Comparison of ENCODE assay signal across 14 mouse cellular contexts in the genomic region with DNA sequence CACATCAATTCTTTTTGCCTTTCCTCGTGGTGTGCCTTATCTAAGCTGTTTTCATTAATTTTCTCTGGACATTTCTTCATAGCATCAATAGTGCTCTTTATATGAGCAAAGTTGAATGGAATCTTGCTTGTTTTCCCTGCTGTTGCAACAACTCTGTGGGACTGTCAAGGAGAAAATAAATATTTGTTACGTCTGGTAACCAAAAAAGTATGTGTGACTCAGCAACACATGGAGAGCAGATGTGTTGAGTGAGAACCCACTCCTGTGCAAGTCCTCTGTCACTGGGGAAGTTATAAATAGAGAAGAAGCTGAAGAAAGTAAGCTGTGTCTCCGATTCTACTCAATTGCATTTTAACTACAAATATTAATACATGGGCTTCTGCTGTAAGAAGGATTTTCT.
DNase-seq lines count a peak whose midpoint lies in the region; ATAC-seq and TF ChIP-seq lines count a peak whose summit lies in the region.
"Had no signal": no experiment of that assay in that cellular context is flagged by ENCODE, and none has a peak within 500 bp of the region (broad histone marks: within the 10 kb centered on the region; RNA-seq: fewer than 3 reads in every experiment).

No protein-coding gene starts in this region.

- H3K9ac ChIP-seq in hindbrain, embryonic 14.5 days, result no peak overlapping the region
- H3K9ac ChIP-seq in kidney, embryonic 16.5 days (replicated peaks; ENCODE audit: low read length), result no peak overlapping the region
- H3K9ac ChIP-seq: embryonic facial prominence, embryonic 15.5 days; liver, postnatal 0 days; midbrain, embryonic 15.5 days had no signal

- TF ChIP-seq POLR2A in embryonic fibroblast, embryonic 13.5 days (IDR thresholded peaks at IDR 0.05; ENCODE audit: low read depth, low read length), result no peak

- intact Hi-C loops in left cerebral cortex, postnatal 14 days (cut with DNase I), result no loop called here
- intact Hi-C loops in left cerebral cortex, postnatal 10 days (cut with DNase I), result no loop called here

- no peak for TF ChIP-seq CTCF in embryonic fibroblast, embryonic 13.5 days (IDR thresholded peaks at IDR 0.05; ENCODE audit: borderline replicate concordance, insufficient read depth, low read length)

- WGBS in hindbrain, embryonic 14.5 days, result 81% methylated on average over 3 of the region's 3 CpGs
- 53% methylated on average over 3 of the region's 3 CpGs for WGBS in kidney, embryonic 16.5 days

- no peaks in the 10 kb centered on the region for H3K9me3 ChIP-seq in hindbrain, embryonic 14.5 days (ENCODE audit: control insufficient read depth, low read length)
- H3K9me3 ChIP-seq in kidney, embryonic 16.5 days (ENCODE audit: low read length), result no peaks in the 10 kb centered on the region
- H3K9me3 ChIP-seq: embryonic facial prominence, embryonic 15.5 days; midbrain, embryonic 15.5 days had no signal

- no peak overlapping the region for H3K4me3 ChIP-seq in embryonic fibroblast, embryonic 13.5 days (ENCODE audit: insufficient read depth, low read length)
- no peak overlapping the region for H3K4me3 ChIP-seq in hindbrain, embryonic 14.5 days (replicated peaks; ENCODE audit: low read length)
- no peak overlapping the region for H3K4me3 ChIP-seq in kidney, embryonic 16.5 days (ENCODE audit: low read length)
- H3K4me3 ChIP-seq: embryonic facial prominence, embryonic 15.5 days; midbrain, embryonic 15.5 days had no signal

- no peaks in the 10 kb centered on the region for H3K36me3 ChIP-seq in hindbrain, embryonic 14.5 days (replicated peaks; ENCODE audit: control insufficient read depth, insufficient read depth)
- H3K36me3 ChIP-seq in kidney, embryonic 16.5 days (ENCODE audit: insufficient read depth, low read length), result no peaks in the 10 kb centered on the region
- H3K36me3 ChIP-seq: embryonic facial prominence, embryonic 15.5 days; midbrain, embryonic 15.5 days had no signal

- no peaks in the 10 kb centered on the region for H3K4me1 ChIP-seq in embryonic fibroblast, embryonic 13.5 days (ENCODE audit: control insufficient read depth, insufficient read depth, low read length)
- H3K4me1 ChIP-seq in hindbrain, embryonic 14.5 days (replicated peaks; ENCODE audit: control insufficient read depth, insufficient read depth, low read length), result peaks cover 7% of the 10 kb centered on the region; the same call in 1 of the 2 replicates
- no peaks in the 10 kb centered on the region for H3K4me1 ChIP-seq in kidney, embryonic 16.5 days (ENCODE audit: insufficient read depth, low read length)
- H3K4me1 ChIP-seq: embryonic facial prominence, embryonic 15.5 days; midbrain, embryonic 15.5 days had no signal

- H3K27ac ChIP-seq in embryonic fibroblast, embryonic 13.5 days (ENCODE audit: insufficient read depth, low read length), result peak overlapping the region; percentile 52; the same call in 1 of the 2 replicates
- H3K27ac ChIP-seq in hindbrain, embryonic 14.5 days, result no peak overlapping the region
- no peak overlapping the region for H3K27ac ChIP-seq in kidney, embryonic 16.5 days (ENCODE audit: low read length)
- H3K27ac ChIP-seq: embryonic facial prominence, embryonic 15.5 days; midbrain, embryonic 15.5 days; stomach, postnatal 0 days had no signal

- H3K4me2 ChIP-seq in hindbrain, embryonic 14.5 days (replicated peaks), result no peak overlapping the region
- no peak overlapping the region for H3K4me2 ChIP-seq in kidney, embryonic 16.5 days (replicated peaks; ENCODE audit: low read depth, low read length)
- H3K4me2 ChIP-seq: embryonic facial prominence, embryonic 15.5 days; midbrain, embryonic 15.5 days had no signal

- ATAC-seq in hindbrain, embryonic 14.5 days (ENCODE audit: low FRiP score), result no peak
- ATAC-seq in kidney, embryonic 16.5 days (ENCODE audit: low FRiP score, low TSS enrichment), result no peak
- ATAC-seq: intestine, embryonic 16.5 days; liver, postnatal 0 days; midbrain, embryonic 15.5 days had no signal

- H3K27me3 ChIP-seq in hindbrain, embryonic 14.5 days (ENCODE audit: control insufficient read depth, insufficient read depth, low read length), result no peaks in the 10 kb centered on the region
- H3K27me3 ChIP-seq in kidney, embryonic 16.5 days (ENCODE audit: insufficient read depth, low read length), result no peaks in the 10 kb centered on the region
- H3K27me3 ChIP-seq: embryonic facial prominence, embryonic 15.5 days; midbrain, embryonic 15.5 days had no signal

- peak; percentile 3 for DNase-seq in left cerebral cortex, postnatal 14 days (ENCODE audit: low spot score in 2 of 2)
- DNase-seq in left cerebral cortex, postnatal 10 days (ENCODE audit: extremely low spot score in 1 of 2, low spot score in 2 of 2), result no peak
- peak; percentile 11 for DNase-seq in Muller cell, postnatal 12 days (ENCODE audit: inconsistent ontology term)
- peak; percentile 52 for DNase-seq in lung, postnatal 10 days
- DNase-seq in hindbrain, embryonic 14.5 days (ENCODE audit: low spot score), result no peak
- DNase-seq: cerebellum, adult 9-10 months; liver, postnatal 0 days; right cerebral cortex, postnatal 14 days had no signal

Comparison
In these comparisons a context has a peak if more than half of its experiments do, and no peak if none do; other contexts are left out.
1. DNase-seq: peak in left cerebral cortex, postnatal 14 days (2 of 2), Muller cell, postnatal 12 days (single experiment) and lung, postnatal 10 days (single experiment); none in left cerebral cortex, postnatal 10 days (0 of 2) and hindbrain, embryonic 14.5 days (single experiment).